Mouse (Mus musculus): ENCODE data around the gene Sys1.

- TF ChIP-seq CTCF (IDR thresholded peaks at IDR 0.05; ENCODE audit: low read depth) (no peak), EP300 (IDR thresholded peaks at IDR 0.05; ENCODE audit: low read depth) (no peak)
These were observed 7.8 kb upstream of the Sys1 start for GRCm38 (mm10) chr2:164448921-164449320.
